Mouse (Mus musculus) spleen, adult 2 months (tissue): ENCODE measurements around the gene Mroh8.

Experiments
- CTCF ChIP-seq: fragments of 200-500 bp; IDR thresholded peaks from 2 replicates; pipeline ENCODE4 v1.5.1; 2011; ENCODE audit warnings: mild to moderate bottlenecking, inconsistent platforms; ENCODE audit not compliant: insufficient read depth, insufficient read length, insufficient replicate concordance; ENCODE audit errors: extremely low read depth
- POLR2A ChIP-seq: fragments of 200-500 bp; IDR thresholded peaks from 2 replicates; pipeline ENCODE4 v1.6.1; 2011; ENCODE audit warnings: low read depth, low read length, inconsistent platforms

DNA sequence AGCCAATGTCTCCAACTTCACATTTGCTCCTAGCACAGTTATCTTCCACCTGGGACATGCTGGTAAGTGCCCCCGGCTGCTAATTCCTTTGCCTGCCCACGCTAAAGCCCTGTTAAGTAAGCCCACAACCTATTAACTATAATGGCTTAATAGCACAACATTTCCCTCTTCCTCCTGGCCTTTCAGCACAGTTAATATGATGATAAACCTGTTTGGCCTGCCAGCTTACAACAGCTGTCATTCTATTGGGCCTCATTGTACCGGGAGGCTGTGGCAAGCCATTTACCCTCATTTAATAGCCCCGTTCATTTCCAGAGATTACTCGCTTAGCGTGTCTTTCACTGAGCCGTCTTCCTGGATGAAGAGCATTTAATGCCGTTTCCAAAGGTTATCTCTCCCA, 40.8 kb upstream of the Mroh8 start:
- no peak for TF ChIP-seq CTCF
- no peak for TF ChIP-seq POLR2A
